Mouse (Mus musculus) small intestine, adult 2 months (tissue): ENCODE results near the gene Magix. TPM values are rescaled to one million over a fixed set of nuclear protein-coding genes. Genes with fewer than 3 reads are reported as not detected.

Experiments used
- H3K27ac ChIP-seq: fragments of 200-500 bp; 2 replicates; pipeline ENCODE4 v1.5.1; 2012; ENCODE audit warnings: low read depth, low read length, control low read depth, inconsistent platforms; ENCODE audit not compliant: insufficient read depth
- H3K27me3 ChIP-seq: fragments of 200-500 bp; 2 replicates; pipeline ENCODE4 v1.6.1; 2012; ENCODE audit warnings: mild to moderate bottlenecking, moderate library complexity, low read length, inconsistent platforms; ENCODE audit not compliant: control insufficient read depth, insufficient read depth
- H3K36me3 ChIP-seq: fragments of 200-500 bp; 2 replicates; pipeline ENCODE4 v1.6.1; 2012; ENCODE audit warnings: mild to moderate bottlenecking, low read length, control low read depth, inconsistent platforms; ENCODE audit not compliant: control insufficient read depth, insufficient read depth
- H3K4me1 ChIP-seq: fragments of 200-500 bp; 2 replicates; pipeline ENCODE4 v1.6.1; 2012; ENCODE audit warnings: low read length, inconsistent platforms, mixed read lengths; ENCODE audit not compliant: control insufficient read depth, insufficient read depth, insufficient read length
- H3K4me3 ChIP-seq: fragments of 200-500 bp; 2 replicates; pipeline ENCODE4 v1.5.1; 2012; ENCODE audit warnings: low read depth, mild to moderate bottlenecking, control low read depth, inconsistent platforms, low read length, moderate library complexity
- CTCF ChIP-seq: fragments of 200-500 bp; IDR thresholded peaks from 2 replicates; pipeline ENCODE4 v1.5.1; 2012; ENCODE audit warnings: low read depth, mild to moderate bottlenecking, control low read depth, inconsistent platforms, low read length, moderate library complexity, mixed read lengths; ENCODE audit not compliant: insufficient replicate concordance, insufficient read length; ENCODE audit errors: extremely low read depth
- POLR2A ChIP-seq: fragments of 200-500 bp; IDR thresholded peaks from 2 replicates; pipeline ENCODE4 v1.6.1; 2012; ENCODE audit warnings: low read depth, mild to moderate bottlenecking, control low read depth, inconsistent platforms, low read length, moderate library complexity
- WGBS: fragments of 180-500 bp; shearing (Covaris S2); methylation state at CpG from one replicate; pipeline ENCODE4 v1.1.7; 2018; 5-methylcytosine and 5-hydroxymethylcytosine counted together
- polyA plus RNA-seq: library from polyadenylated mRNA; depleted of rRNA; stranded (reverse); fragments of >200 nt; gene quantifications from 2 replicates; pipeline ENCODE4 v1.2.3, GENCODE M21; 2012

The Magix gene
- polyA plus RNA-seq, 1 experiment = 1.5 TPM

DNA sequence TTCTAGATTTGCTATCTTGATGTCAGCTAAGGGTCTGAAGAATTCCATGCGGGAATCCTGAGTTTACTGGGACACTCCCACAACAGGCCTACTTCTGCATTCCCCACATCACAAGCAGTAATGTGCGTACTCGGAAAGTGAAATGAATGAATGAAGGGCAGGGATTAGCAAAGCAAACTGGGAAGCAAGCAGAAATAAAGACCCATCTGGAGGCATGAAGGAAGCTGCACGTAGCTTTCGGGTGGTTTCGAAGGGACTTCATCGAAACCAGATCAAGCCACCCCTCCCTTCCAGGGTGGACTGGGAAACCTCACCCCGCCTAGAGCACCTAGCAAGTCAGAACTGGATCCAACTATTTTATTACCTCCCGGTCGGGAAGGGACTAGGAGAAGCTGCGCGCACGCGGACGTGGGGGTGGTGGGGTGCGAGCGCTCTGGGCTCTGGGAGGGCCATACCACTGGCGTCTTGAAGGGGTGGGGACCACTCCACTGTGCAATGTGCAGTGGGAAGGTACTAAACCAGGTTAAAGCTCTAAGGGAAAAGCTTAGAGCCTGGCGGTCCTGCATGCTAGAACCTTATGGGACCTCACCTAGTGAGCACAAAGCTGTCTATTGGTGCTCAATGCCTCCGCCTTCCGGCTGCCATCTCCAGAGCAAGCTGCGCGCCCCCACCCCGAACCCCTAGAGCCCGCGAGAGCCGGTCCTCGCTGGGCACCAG lies 6.6 kb downstream of the Magix start:
- Histone ChIP-seq H3K27me3 (no peaks in the 10 kb centered on the region), H3K27ac (peak overlapping the region; percentile 80), H3K4me3 (peak overlapping the region; percentile 58), H3K4me1 (peaks cover 4% of the 10 kb centered on the region; the same call in 1 of the 2 replicates), H3K36me3 (no peaks in the 10 kb centered on the region)
- 26% methylated on average over 28 of the region's 28 CpGs for WGBS
- TF ChIP-seq POLR2A = peak; percentile 16; the same call in 1 of the 2 replicates
- TF ChIP-seq CTCF = no peak

DNA sequence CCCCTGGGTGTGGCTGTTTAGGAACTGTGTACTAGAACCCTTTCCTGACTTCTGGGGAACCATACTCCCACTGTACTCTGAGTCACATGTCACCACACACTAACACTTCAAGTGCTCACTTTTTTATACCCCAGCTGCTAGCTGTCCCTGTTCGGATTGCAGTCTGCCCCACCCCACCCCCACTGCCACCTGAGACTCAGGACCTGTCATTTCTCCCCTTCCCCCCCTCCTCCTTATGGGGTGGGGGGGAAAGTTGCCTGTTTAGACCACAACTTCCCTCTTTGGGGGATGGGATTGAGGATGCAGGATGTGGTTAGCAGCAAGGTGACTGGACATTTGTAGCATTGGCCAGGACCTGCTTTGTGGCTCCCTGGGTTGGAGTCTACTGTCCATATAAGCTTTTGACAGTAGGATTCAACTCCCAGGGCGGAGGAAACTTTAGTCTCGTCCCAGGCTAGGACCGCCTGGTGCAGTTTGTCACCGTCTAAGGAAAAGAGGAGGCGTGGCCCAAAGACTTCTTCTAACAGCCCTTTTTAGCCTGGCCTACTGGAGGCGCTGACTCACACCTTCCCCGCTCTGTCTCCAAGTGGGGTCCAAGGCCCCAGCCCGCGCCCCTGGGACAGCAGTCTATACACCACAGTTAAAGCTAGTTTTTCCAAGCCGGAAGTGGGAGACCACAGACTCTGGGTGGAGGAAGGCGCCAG lies 7.3 kb downstream of the Magix start:
- Histone ChIP-seq H3K27ac (peak overlapping the region; percentile 80), H3K36me3 (peaks cover 2% of the 10 kb centered on the region; the same call in 1 of the 2 replicates), H3K4me1 (peaks cover 4% of the 10 kb centered on the region; the same call in 1 of the 2 replicates), H3K4me3 (peak overlapping the region; percentile 58), H3K27me3 (no peaks in the 10 kb centered on the region)
- TF ChIP-seq POLR2A (no peak), CTCF (no peak)
- 13% methylated on average over 12 of the region's 12 CpGs for WGBS

DNA sequence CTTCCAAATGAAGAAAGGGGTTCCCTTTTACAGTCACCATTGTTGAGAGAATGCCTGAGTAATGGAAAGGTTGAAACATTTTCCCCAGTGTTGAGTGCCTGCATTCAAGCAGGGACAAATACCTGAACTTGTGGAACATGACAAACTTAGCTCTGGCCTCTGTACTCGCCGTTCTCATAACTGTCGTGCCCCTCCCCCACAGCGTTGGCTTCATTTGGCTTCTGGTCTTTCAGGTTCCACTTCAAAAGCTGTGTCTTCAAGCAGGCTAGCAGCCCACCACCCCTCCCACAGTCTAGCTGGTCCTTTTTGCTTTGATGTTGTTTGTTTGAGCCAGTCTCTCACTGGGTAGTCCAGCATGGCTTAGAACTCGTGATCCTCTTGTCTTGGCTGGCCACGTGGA lies 8.3 kb downstream of the Magix start:
- Histone ChIP-seq H3K36me3 (peaks cover 2% of the 10 kb centered on the region; the same call in 1 of the 2 replicates), H3K4me1 (peaks cover 4% of the 10 kb centered on the region; the same call in 1 of the 2 replicates), H3K27me3 (no peaks in the 10 kb centered on the region), H3K27ac (no peak overlapping the region), H3K4me3 (no peak overlapping the region)
- TF ChIP-seq CTCF (no peak), POLR2A (no peak)
- WGBS = 58% methylated on average over 6 of the region's 6 CpGs

DNA sequence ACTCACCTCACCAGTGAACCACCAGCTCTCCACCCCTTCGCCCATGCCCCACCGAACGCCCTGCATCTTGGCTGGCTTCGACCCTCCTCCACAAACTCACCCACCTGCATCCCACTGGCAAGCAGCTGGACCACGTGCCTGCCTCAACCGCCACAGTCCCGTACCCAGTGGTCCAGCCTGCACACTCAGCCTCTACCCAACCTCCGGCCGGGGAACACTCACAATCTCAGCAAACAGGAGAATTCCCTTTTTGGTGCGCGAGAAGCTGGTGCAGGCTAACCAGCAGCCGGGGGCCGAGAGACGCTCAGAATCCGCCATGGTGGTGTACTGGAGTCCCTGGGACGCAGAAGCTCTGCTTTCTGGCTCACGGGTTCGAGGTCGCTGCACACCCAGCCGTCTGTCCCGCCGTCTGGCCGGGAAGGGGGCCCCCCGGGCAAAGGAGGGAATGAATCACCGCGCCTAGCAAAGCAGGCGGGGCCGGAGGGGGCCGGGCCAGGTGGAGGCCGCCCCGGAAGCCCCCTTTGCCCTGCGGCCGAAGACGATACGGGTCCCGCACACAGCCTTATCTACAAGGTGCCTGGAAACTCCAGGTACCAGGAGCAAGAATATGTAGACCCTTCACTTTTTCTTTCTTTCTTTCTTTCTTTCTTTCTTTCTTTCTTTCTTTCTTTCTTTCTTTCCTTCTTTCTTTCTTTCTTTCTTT lies 10.0 kb downstream of the Magix start, which contains the start of gene Plp2:
Gene Plp2 (minus strand): TSS at position 470 of the 703 bp plus-strand sequence.
- H3K36me3 ChIP-seq = peaks cover 11% of the 10 kb centered on the region
- 11% methylated on average over 35 of the region's 36 CpGs for WGBS
- H3K4me1 ChIP-seq = peaks cover 5% of the 10 kb centered on the region; the same call in 1 of the 2 replicates
- no peaks in the 10 kb centered on the region for H3K27me3 ChIP-seq
- peak within 1 kb of the TSS; percentile 77 for H3K27ac ChIP-seq
- TF ChIP-seq CTCF (no peak), POLR2A (no peak)
- peak within 1 kb of the TSS; percentile 87 for H3K4me3 ChIP-seq

DNA sequence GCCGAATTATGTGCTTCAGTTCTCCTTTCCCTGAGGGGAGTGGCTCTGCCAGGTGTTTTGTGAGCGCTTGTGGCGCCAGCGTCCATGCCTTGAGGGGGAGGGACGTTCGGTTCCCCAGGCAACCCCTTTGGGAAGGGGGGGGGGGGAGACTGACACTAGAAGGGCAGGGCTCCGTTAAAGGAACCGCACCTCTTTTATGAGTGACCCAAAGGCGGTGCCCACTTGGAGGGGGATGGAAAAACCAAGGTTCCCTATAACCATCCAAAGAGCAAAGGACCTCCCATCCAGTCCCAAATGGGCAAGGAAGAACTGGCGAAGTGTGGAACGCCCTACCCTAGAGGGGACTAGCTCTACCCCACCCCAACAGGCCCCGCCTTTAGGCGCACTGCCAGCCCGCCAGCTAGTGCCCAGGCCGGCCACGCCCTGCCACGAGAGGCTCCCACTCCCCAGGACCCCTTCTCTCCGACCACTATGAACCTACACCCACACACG lies 10.6 kb downstream of the Magix start:
- H3K36me3 ChIP-seq = peaks cover 11% of the 10 kb centered on the region
- peak overlapping the region; percentile 87 for H3K4me3 ChIP-seq
- 11% methylated on average over 18 of the region's 19 CpGs for WGBS
- H3K27ac ChIP-seq = peak overlapping the region; percentile 77
- no peaks in the 10 kb centered on the region for H3K27me3 ChIP-seq
- no peak for TF ChIP-seq POLR2A
- TF ChIP-seq CTCF = no peak
- H3K4me1 ChIP-seq = peaks cover 7% of the 10 kb centered on the region; the same call in 1 of the 2 replicates

DNA sequence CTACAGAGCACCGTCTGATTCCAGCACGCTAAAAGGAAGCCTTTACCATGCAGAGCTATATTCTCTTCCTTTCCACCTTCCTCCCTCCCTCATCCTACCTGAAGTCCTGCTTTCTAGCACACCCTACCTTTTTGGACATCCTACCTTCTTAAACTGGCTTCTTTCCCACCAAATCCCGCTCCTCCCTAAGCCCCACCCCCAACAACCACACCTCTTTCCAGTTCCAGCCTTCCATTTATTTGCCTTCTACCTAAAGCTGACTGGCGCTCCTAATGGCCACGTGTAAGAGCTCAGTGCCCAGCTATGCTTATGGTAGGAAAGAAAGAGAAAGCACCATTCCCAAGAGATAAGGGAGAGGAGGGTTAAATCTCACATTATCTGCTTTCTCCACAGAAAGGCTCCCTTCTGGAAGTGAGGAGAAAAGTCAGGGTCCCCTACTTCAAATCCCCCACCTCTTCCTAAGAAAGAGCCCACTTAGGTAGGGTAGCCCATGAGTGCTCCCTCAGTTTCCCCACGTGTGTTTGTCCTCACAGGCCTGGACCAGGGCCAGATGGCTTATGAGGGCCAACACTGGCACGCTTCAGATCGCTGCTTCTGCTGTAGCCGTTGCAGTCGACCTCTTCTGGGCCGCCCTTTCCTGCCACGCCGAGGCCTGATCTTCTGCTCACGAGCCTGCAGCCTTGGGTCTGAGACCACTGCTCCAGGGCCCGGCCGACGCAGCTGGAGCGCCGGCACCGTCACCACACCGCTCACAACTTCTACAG lies 15.1 kb downstream of the Magix start:
- TF ChIP-seq POLR2A = no peak
- no peak for TF ChIP-seq CTCF
- H3K36me3 ChIP-seq = peaks cover 16% of the 10 kb centered on the region
- H3K4me3 ChIP-seq = no peak overlapping the region
- no peak overlapping the region for H3K27ac ChIP-seq
- WGBS = 52% methylated on average over 21 of the region's 21 CpGs
- H3K27me3 ChIP-seq = no peaks in the 10 kb centered on the region
- H3K4me1 ChIP-seq = peaks cover 3% of the 10 kb centered on the region; the same call in 1 of the 2 replicates
